Mouse (Mus musculus): ENCODE measurements around the gene Pla2g2e. TPM values are rescaled to one million over a fixed set of nuclear protein-coding genes. Genes with fewer than 3 reads are reported as not detected.

Pla2g2e gene
- polyA plus RNA-seq, 1 experiment from 2014 or later, result not detected

- H3K4me2 ChIP-seq (ENCODE audit: low read depth, severe bottlenecking), result no peak overlapping the region
- DNase-seq (ENCODE audit: low spot score), result no peak
- H3K36me3 ChIP-seq (ENCODE audit: control insufficient read depth, insufficient read depth, low read length), result no peaks in the 10 kb centered on the region
- 82% methylated on average over 15 of the region's 15 CpGs for WGBS
- H3K4me1 ChIP-seq (ENCODE audit: control insufficient read depth, insufficient read depth, low read length), result 0 out of 2 replicates have a peak, but pooled peaks cover 4% of the 10 kb centered on the region
- H3K9ac ChIP-seq (ENCODE audit: low read length), result no peak overlapping the region
- no peaks in the 10 kb centered on the region for H3K9me3 ChIP-seq (ENCODE audit: control insufficient read depth, low read length)
- no peak overlapping the region for H3K27ac ChIP-seq (replicated peaks; ENCODE audit: low read depth, low read length)
- no peaks in the 10 kb centered on the region for H3K27me3 ChIP-seq (ENCODE audit: control insufficient read depth, insufficient read depth, low read length)
- H3K4me3 ChIP-seq (ENCODE audit: low read depth, low read length), result no peak overlapping the region
- no peak for ATAC-seq (ENCODE audit: insufficient number of reproducible peaks, low FRiP score, low TSS enrichment, low read depth)
Observed at GRCm38 (mm10) chr4:138858446-138858845, 19.3 kb upstream of the Pla2g2e start.

- WGBS, result 22% methylated on average over 9 of the region's 9 CpGs
- ATAC-seq (ENCODE audit: insufficient number of reproducible peaks, low FRiP score, low TSS enrichment, low read depth) (no peak), DNase-seq (ENCODE audit: low spot score) (peak; percentile 63)
- H3K27ac ChIP-seq (replicated peaks; ENCODE audit: low read depth, low read length), result no peak overlapping the region
- H3K27me3 ChIP-seq (ENCODE audit: control insufficient read depth, insufficient read depth, low read length), result no peaks in the 10 kb centered on the region
- 0 out of 2 replicates have a peak, but pooled peaks cover 4% of the 10 kb centered on the region for H3K4me1 ChIP-seq (ENCODE audit: control insufficient read depth, insufficient read depth, low read length)
- peak overlapping the region; percentile 33; the same call in 1 of the 2 replicates for H3K4me2 ChIP-seq (ENCODE audit: low read depth, severe bottlenecking)
- H3K4me3 ChIP-seq (ENCODE audit: low read depth, low read length), result no peak overlapping the region
- no peaks in the 10 kb centered on the region for H3K9me3 ChIP-seq (ENCODE audit: control insufficient read depth, low read length)
- H3K36me3 ChIP-seq (ENCODE audit: control insufficient read depth, insufficient read depth, low read length), result no peaks in the 10 kb centered on the region
- H3K9ac ChIP-seq (ENCODE audit: low read length), result no peak overlapping the region
Observed at GRCm38 (mm10) chr4:138859245-138859644, 18.5 kb upstream of the Pla2g2e start.

- DNase-seq (ENCODE audit: low spot score), result peak; percentile 93
- ATAC-seq (ENCODE audit: insufficient number of reproducible peaks, low FRiP score, low TSS enrichment, low read depth), result no peak
- no peak overlapping the region for H3K27ac ChIP-seq (replicated peaks; ENCODE audit: low read depth, low read length)
- H3K27me3 ChIP-seq (ENCODE audit: control insufficient read depth, insufficient read depth, low read length), result no peaks in the 10 kb centered on the region
- 0 out of 2 replicates have a peak overlapping the region, but pooled peaks have one; percentile 14 for H3K4me3 ChIP-seq (ENCODE audit: low read depth, low read length)
- H3K36me3 ChIP-seq (ENCODE audit: control insufficient read depth, insufficient read depth, low read length), result no peaks in the 10 kb centered on the region
- WGBS, result 7% methylated on average over 13 of the region's 13 CpGs
- H3K4me2 ChIP-seq (ENCODE audit: low read depth, severe bottlenecking), result peak overlapping the region; percentile 33; the same call in 1 of the 2 replicates
- no peaks in the 10 kb centered on the region for H3K9me3 ChIP-seq (ENCODE audit: control insufficient read depth, low read length)
- H3K4me1 ChIP-seq (ENCODE audit: control insufficient read depth, insufficient read depth, low read length), result 0 out of 2 replicates have a peak, but pooled peaks cover 4% of the 10 kb centered on the region
- no peak overlapping the region for H3K9ac ChIP-seq (ENCODE audit: low read length)
Observed at GRCm38 (mm10) chr4:138859728-138860127, 18.0 kb upstream of the Pla2g2e start.

- Histone ChIP-seq H3K4me1 (ENCODE audit: control insufficient read depth, insufficient read depth, low read length) (0 out of 2 replicates have a peak, but pooled peaks cover 6% of the 10 kb centered on the region), H3K4me3 (ENCODE audit: low read depth, low read length) (no peak within 1 kb of the TSS), H3K9ac (ENCODE audit: low read length) (no peak within 1 kb of the TSS), H3K36me3 (ENCODE audit: control insufficient read depth, insufficient read depth, low read length) (no peaks in the 10 kb centered on the region), H3K9me3 (ENCODE audit: control insufficient read depth, low read length) (no peaks in the 10 kb centered on the region), H3K27me3 (ENCODE audit: control insufficient read depth, insufficient read depth, low read length) (no peaks in the 10 kb centered on the region), H3K4me2 (ENCODE audit: low read depth, severe bottlenecking) (no peak within 1 kb of the TSS), H3K27ac (replicated peaks; ENCODE audit: low read depth, low read length) (no peak within 1 kb of the TSS)
- WGBS, result 80% methylated on average over 10 of the region's 10 CpGs
- DNase-seq (ENCODE audit: low spot score) (no peak), ATAC-seq (ENCODE audit: insufficient number of reproducible peaks, low FRiP score, low TSS enrichment, low read depth) (no peak)
Observed at GRCm38 (mm10) chr4:138863344-138863998, 14.3 kb upstream of the Pla2g2e start, which contains the start of gene Pla2g5. Pla2g5 (minus strand) TSS chr4:138863482.

GRCm38 (mm10) chr4:138865092-138865491 lies 12.7 kb upstream of the Pla2g2e start:
- Histone ChIP-seq H3K36me3 (ENCODE audit: control insufficient read depth, insufficient read depth, low read length) (no peaks in the 10 kb centered on the region), H3K4me1 (ENCODE audit: control insufficient read depth, insufficient read depth, low read length) (0 out of 2 replicates have a peak, but pooled peaks cover 3% of the 10 kb centered on the region), H3K27ac (replicated peaks; ENCODE audit: low read depth, low read length) (no peak overlapping the region), H3K9ac (ENCODE audit: low read length) (no peak overlapping the region), H3K4me2 (ENCODE audit: low read depth, severe bottlenecking) (no peak overlapping the region), H3K4me3 (ENCODE audit: low read depth, low read length) (no peak overlapping the region), H3K9me3 (ENCODE audit: control insufficient read depth, low read length) (no peaks in the 10 kb centered on the region), H3K27me3 (ENCODE audit: control insufficient read depth, insufficient read depth, low read length) (no peaks in the 10 kb centered on the region)
- 17% methylated on average over 5 of the region's 5 CpGs for WGBS
- DNase-seq (ENCODE audit: low spot score) (no peak), ATAC-seq (ENCODE audit: insufficient number of reproducible peaks, low FRiP score, low TSS enrichment, low read depth) (no peak)

GRCm38 (mm10) chr4:138865991-138866390 lies 11.8 kb upstream of the Pla2g2e start:
- Histone ChIP-seq H3K9me3 (ENCODE audit: control insufficient read depth, low read length) (no peaks in the 10 kb centered on the region), H3K4me2 (ENCODE audit: low read depth, severe bottlenecking) (no peak overlapping the region), H3K27me3 (ENCODE audit: control insufficient read depth, insufficient read depth, low read length) (no peaks in the 10 kb centered on the region), H3K36me3 (ENCODE audit: control insufficient read depth, insufficient read depth, low read length) (no peaks in the 10 kb centered on the region), H3K9ac (ENCODE audit: low read length) (no peak overlapping the region), H3K4me1 (ENCODE audit: control insufficient read depth, insufficient read depth, low read length) (0 out of 2 replicates have a peak, but pooled peaks cover 3% of the 10 kb centered on the region), H3K4me3 (ENCODE audit: low read depth, low read length) (no peak overlapping the region), H3K27ac (replicated peaks; ENCODE audit: low read depth, low read length) (no peak overlapping the region)
- no peak for ATAC-seq (ENCODE audit: insufficient number of reproducible peaks, low FRiP score, low TSS enrichment, low read depth)
- 72% methylated on average over 6 of the region's 6 CpGs for WGBS
- DNase-seq (ENCODE audit: low spot score), result no peak

- no peak for ATAC-seq (ENCODE audit: insufficient number of reproducible peaks, low FRiP score, low TSS enrichment, low read depth)
- Histone ChIP-seq H3K9ac (ENCODE audit: low read length) (no peak overlapping the region), H3K4me3 (ENCODE audit: low read depth, low read length) (no peak overlapping the region), H3K27me3 (ENCODE audit: control insufficient read depth, insufficient read depth, low read length) (no peaks in the 10 kb centered on the region), H3K27ac (replicated peaks; ENCODE audit: low read depth, low read length) (no peak overlapping the region), H3K4me2 (ENCODE audit: low read depth, severe bottlenecking) (no peak overlapping the region), H3K36me3 (ENCODE audit: control insufficient read depth, insufficient read depth, low read length) (no peaks in the 10 kb centered on the region), H3K4me1 (ENCODE audit: control insufficient read depth, insufficient read depth, low read length) (0 out of 2 replicates have a peak, but pooled peaks cover 3% of the 10 kb centered on the region), H3K9me3 (ENCODE audit: control insufficient read depth, low read length) (no peaks in the 10 kb centered on the region)
- DNase-seq (ENCODE audit: low spot score), result peak; percentile 86
- 12% methylated on average over 7 of the region's 7 CpGs for WGBS
Observed at GRCm38 (mm10) chr4:138866413-138866812, 11.3 kb upstream of the Pla2g2e start.

GRCm38 (mm10) chr4:138868666-138869065 lies 9.1 kb upstream of the Pla2g2e start:
- H3K4me1 ChIP-seq (ENCODE audit: control insufficient read depth, insufficient read depth, low read length), result 0 out of 2 replicates have a peak, but pooled peaks cover 3% of the 10 kb centered on the region
- H3K4me3 ChIP-seq (ENCODE audit: low read depth, low read length), result no peak overlapping the region
- 46% methylated on average over 8 of the region's 8 CpGs for WGBS
- no peaks in the 10 kb centered on the region for H3K36me3 ChIP-seq (ENCODE audit: control insufficient read depth, insufficient read depth, low read length)
- DNase-seq (ENCODE audit: low spot score), result no peak
- H3K27me3 ChIP-seq (ENCODE audit: control insufficient read depth, insufficient read depth, low read length), result no peaks in the 10 kb centered on the region
- no peak overlapping the region for H3K9ac ChIP-seq (ENCODE audit: low read length)
- no peak for ATAC-seq (ENCODE audit: insufficient number of reproducible peaks, low FRiP score, low TSS enrichment, low read depth)
- H3K27ac ChIP-seq (replicated peaks; ENCODE audit: low read depth, low read length), result no peak overlapping the region
- no peak overlapping the region for H3K4me2 ChIP-seq (ENCODE audit: low read depth, severe bottlenecking)
- H3K9me3 ChIP-seq (ENCODE audit: control insufficient read depth, low read length), result no peaks in the 10 kb centered on the region

Measured in limb, embryonic 11.5 days (tissue).